Mouse (Mus musculus) bone marrow macrophage, adult 2 months (primary cell): ENCODE results near the gene 4932415D10Rik.

Experiments used
- CTCF ChIP-seq: IDR thresholded peaks from 2 replicates; pipeline ENCODE4 v1.5.1; 2012; ENCODE audit warnings: low read depth, mild to moderate bottlenecking, low read length, moderate library complexity
- POLR2A ChIP-seq: IDR thresholded peaks from 2 replicates; pipeline ENCODE4 v1.6.1; 2012; ENCODE audit warnings: mild to moderate bottlenecking, low read depth, low read length, borderline replicate concordance

GRCm38 (mm10) chr10:82241401-82241788 lies 75.0 kb downstream of the 4932415D10Rik start:
- TF ChIP-seq POLR2A (no peak), CTCF (no peak)
